Mouse (Mus musculus): ENCODE measurements around the gene Gorab. TPM values are rescaled to one million over a fixed set of nuclear protein-coding genes. Genes with fewer than 3 reads are reported as not detected.

Gorab gene
- total RNA-seq, 2 experiments from 2014 or later = 8.1 to 8.2 TPM

- no peak for DNase-seq (ENCODE audit: low spot score in 2 of 2)
Measured at GRCm38 (mm10) chr1:163358165-163358564, 45.3 kb downstream of the Gorab start.

GRCm38 (mm10) chr1:163357733-163358132, 45.7 kb downstream of the Gorab start:
- no peak for DNase-seq (ENCODE audit: low spot score in 2 of 2)

- DNase-seq (ENCODE audit: low spot score in 2 of 2) = no peak
Measured at GRCm38 (mm10) chr1:163356167-163356566, 47.3 kb downstream of the Gorab start.

- no peak for DNase-seq (ENCODE audit: low spot score in 2 of 2)
Measured at GRCm38 (mm10) chr1:163355626-163356156, 47.8 kb downstream of the Gorab start.

GRCm38 (mm10) chr1:163350988-163351387, 52.5 kb downstream of the Gorab start:
- DNase-seq (ENCODE audit: low spot score in 2 of 2) = no peak

- DNase-seq (ENCODE audit: low spot score in 2 of 2) = no peak
Measured at GRCm38 (mm10) chr1:163345541-163345940, 57.9 kb downstream of the Gorab start.

GRCm38 (mm10) chr1:163344931-163345330, 58.5 kb downstream of the Gorab start:
- DNase-seq (ENCODE audit: low spot score in 2 of 2) = no peak

- DNase-seq (ENCODE audit: low spot score in 2 of 2) = no peak
Measured at GRCm38 (mm10) chr1:163339219-163339561, 64.3 kb downstream of the Gorab start.

- no peak for DNase-seq (ENCODE audit: low spot score in 2 of 2)
Measured at GRCm38 (mm10) chr1:163338525-163339218, 64.8 kb downstream of the Gorab start.

GRCm38 (mm10) chr1:163337821-163338220, 65.6 kb downstream of the Gorab start:
- no peak for DNase-seq (ENCODE audit: low spot score in 2 of 2)

Other genes with a start within 250 kb of the Gorab start
- gene Prrx1, start 90.0 kb downstream of the Gorab start, total RNA-seq (2021) = 10 to 100 TPM; 92.7 to 95.0 TPM

Measured in gastrocnemius, postnatal 4 days (tissue).